Mouse (Mus musculus) small intestine, adult 2 months (tissue): ENCODE measurements around the gene Ntrk3.

Experiments used
- CTCF ChIP-seq: fragments of 200-500 bp; IDR thresholded peaks from 2 replicates; pipeline ENCODE4 v1.5.1; 2012; ENCODE audit warnings: low read depth, mild to moderate bottlenecking, control low read depth, inconsistent platforms, low read length, moderate library complexity, mixed read lengths; ENCODE audit not compliant: insufficient replicate concordance, insufficient read length; ENCODE audit errors: extremely low read depth
- POLR2A ChIP-seq: fragments of 200-500 bp; IDR thresholded peaks from 2 replicates; pipeline ENCODE4 v1.6.1; 2012; ENCODE audit warnings: low read depth, mild to moderate bottlenecking, control low read depth, inconsistent platforms, low read length, moderate library complexity

DNA sequence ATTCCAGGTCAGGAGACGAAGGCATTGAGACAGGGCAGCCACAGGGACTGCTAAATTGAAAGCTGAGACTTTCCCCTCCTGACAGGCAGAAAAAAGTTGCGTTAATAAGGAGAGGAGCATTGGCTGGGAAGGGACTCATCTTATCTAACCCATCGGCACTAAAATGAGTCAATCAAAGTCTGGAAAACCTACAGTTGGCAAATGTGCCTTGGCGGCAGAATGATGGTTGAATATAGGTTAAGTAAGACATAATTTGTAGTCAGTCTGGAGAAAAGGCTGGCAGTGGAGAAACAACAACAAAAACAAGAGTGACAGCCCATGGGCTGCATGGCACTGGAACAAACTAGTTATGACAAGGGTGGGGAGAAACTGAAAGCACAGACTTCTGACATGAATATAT, 360.9 kb downstream of the Ntrk3 start:
- TF ChIP-seq POLR2A (no peak), CTCF (no peak)
